Mouse (Mus musculus) erythroblast, adult 5-6 weeks (primary cell): ENCODE data around the gene Kif9. TPM values are rescaled to one million over a fixed set of nuclear protein-coding genes. Genes with fewer than 3 reads are reported as not detected.

Experiments used
- ATAC-seq: replicated peaks from 2 replicates; pipeline ENCODE4 v1.8.0; 2016; ENCODE audit warnings: moderate number of reproducible peaks, mild to moderate bottlenecking, moderate TSS enrichment, inconsistent platforms; ENCODE audit not compliant: poor library complexity, low FRiP score, severe bottlenecking
- total RNA-seq, 2 experiments: library from RNA; stranded (forward) in 1 of 2; stranded (reverse) in 1 of 2; fragments of 150-400 nt in 1 of 2; fragments of 200-764, 138-1000 nt in 1 of 2; gene quantifications; 2 replicates each; pipeline versions ENCODE4 v1.2.3 to v1.2.4; 2015 to 2017; ENCODE audit warnings: low replicate concordance in 2 of 2

Kif9 gene
- total RNA-seq (2015; ENCODE audit: low replicate concordance), result 0.84 TPM in 1 of 2 replicates, not detected in the other
- total RNA-seq (2017; ENCODE audit: low replicate concordance), result 0.42 TPM in 1 of 2 replicates, not detected in the other

- ATAC-seq, result peak; percentile 88
Measured at GRCm38 (mm10) chr9:110476124-110477091, at the start of gene Kif9, which contains the start of gene Klhl18. TSS of gene Kif9 (plus strand) at chr9:110476958. TSS of gene Klhl18 (minus strand) at chr9:110476694.

GRCm38 (mm10) chr9:110431241-110431640 lies 45.5 kb upstream of the Kif9 start:
- no peak for ATAC-seq

GRCm38 (mm10) chr9:110433045-110433444 lies 43.7 kb upstream of the Kif9 start:
- no peak for ATAC-seq

- no peak for ATAC-seq
Measured at GRCm38 (mm10) chr9:110436041-110436440, 40.7 kb upstream of the Kif9 start.

GRCm38 (mm10) chr9:110440049-110440448 lies 36.7 kb upstream of the Kif9 start:
- no peak for ATAC-seq

- no peak for ATAC-seq
Measured at GRCm38 (mm10) chr9:110440559-110440958, 36.2 kb upstream of the Kif9 start.

GRCm38 (mm10) chr9:110448356-110448755 lies 28.4 kb upstream of the Kif9 start:
- ATAC-seq, result 0 out of 2 replicates have a peak, but pooled peaks have one; percentile 20

- ATAC-seq, result peak; percentile 91
Measured at GRCm38 (mm10) chr9:110448857-110449617, 27.7 kb upstream of the Kif9 start.

GRCm38 (mm10) chr9:110452523-110452922 lies 24.2 kb upstream of the Kif9 start:
- ATAC-seq, result no peak

- ATAC-seq, result no peak
Measured at GRCm38 (mm10) chr9:110457926-110458325, 18.8 kb upstream of the Kif9 start.

GRCm38 (mm10) chr9:110459145-110459727 lies 17.5 kb upstream of the Kif9 start:
- no peak for ATAC-seq

GRCm38 (mm10) chr9:110460884-110461815 lies 15.6 kb upstream of the Kif9 start:
- ATAC-seq, result 0 out of 2 replicates have a peak, but pooled peaks have one; percentile 39

- no peak for ATAC-seq
Measured at GRCm38 (mm10) chr9:110462321-110462720, 14.4 kb upstream of the Kif9 start.

- ATAC-seq, result no peak
Measured at GRCm38 (mm10) chr9:110463983-110464591, 12.7 kb upstream of the Kif9 start.

- ATAC-seq, result no peak
Measured at GRCm38 (mm10) chr9:110465336-110465735, 11.4 kb upstream of the Kif9 start.

- ATAC-seq, result no peak
Measured at GRCm38 (mm10) chr9:110466179-110466578, 10.6 kb upstream of the Kif9 start.

GRCm38 (mm10) chr9:110477951-110478350 lies 1.2 kb downstream of the Kif9 start:
- ATAC-seq, result no peak

- no peak for ATAC-seq
Measured at GRCm38 (mm10) chr9:110478639-110479038, 1.9 kb downstream of the Kif9 start.
